Mouse (Mus musculus): ENCODE measurements around the gene Esd. TPM values are rescaled to one million over a fixed set of nuclear protein-coding genes. Genes with fewer than 3 reads are reported as not detected.

The Esd gene
- polyA plus RNA-seq, 1 experiment from 2014 or later = 472 TPM

DNA sequence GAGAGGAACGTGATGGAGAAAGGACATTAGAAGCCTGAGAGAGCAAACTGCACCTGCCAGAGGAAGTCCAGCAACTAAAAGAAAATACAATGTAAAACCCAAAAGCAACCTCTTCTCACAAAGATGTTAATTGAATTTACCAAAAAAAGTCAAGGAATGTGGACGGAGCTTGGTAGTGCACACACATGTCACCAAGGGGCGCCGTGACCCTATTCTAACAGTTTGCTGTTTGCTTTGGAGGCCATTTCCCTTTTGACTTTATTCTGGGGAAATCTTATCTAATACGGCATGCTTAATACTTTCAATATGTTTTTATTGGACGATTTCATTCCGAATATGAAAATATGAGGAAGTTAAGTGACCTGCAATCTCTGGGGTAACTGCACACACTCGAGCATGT is 56.7 kb downstream of the Esd start:
- Histone ChIP-seq H3K4me3 (ENCODE audit: low read length) (no peak overlapping the region), H3K36me3 (ENCODE audit: insufficient read depth, low read length) (peaks cover 29% of the 10 kb centered on the region), H3K9ac (replicated peaks; ENCODE audit: low read length) (no peak overlapping the region), H3K27me3 (ENCODE audit: insufficient read depth, low read length) (no peaks in the 10 kb centered on the region), H3K27ac (ENCODE audit: low read length) (no peak overlapping the region), H3K4me2 (replicated peaks; ENCODE audit: low read depth, low read length) (no peak overlapping the region), H3K4me1 (ENCODE audit: insufficient read depth, low read length) (0 out of 2 replicates have a peak, but pooled peaks cover 4% of the 10 kb centered on the region), H3K9me3 (ENCODE audit: low read length) (no peaks in the 10 kb centered on the region)
- ATAC-seq (ENCODE audit: low FRiP score, low TSS enrichment) = no peak
- WGBS = 69% methylated on average over 8 of the region's 8 CpGs

DNA sequence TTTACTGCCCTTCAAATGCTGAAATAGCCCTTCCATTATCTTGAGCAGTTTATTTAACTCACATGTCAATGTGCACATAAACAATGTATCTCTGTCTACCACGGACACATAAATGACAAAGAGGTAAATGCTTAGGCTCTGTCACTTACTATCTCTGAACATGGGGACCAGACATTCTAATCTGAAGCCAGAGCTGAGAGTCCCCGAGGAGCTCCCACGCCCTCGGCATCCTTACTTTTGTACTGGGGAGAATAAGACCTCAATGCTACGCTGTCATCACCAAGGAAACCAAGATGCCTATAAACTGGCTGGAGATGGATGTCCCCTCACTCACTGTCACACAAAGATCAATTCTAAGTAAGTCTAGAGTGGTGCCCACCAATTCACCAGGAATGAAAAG is 58.4 kb downstream of the Esd start:
- no peaks in the 10 kb centered on the region for H3K27me3 ChIP-seq (ENCODE audit: insufficient read depth, low read length)
- no peak overlapping the region for H3K27ac ChIP-seq (ENCODE audit: low read length)
- H3K36me3 ChIP-seq (ENCODE audit: insufficient read depth, low read length) = peaks cover 26% of the 10 kb centered on the region
- H3K9ac ChIP-seq (replicated peaks; ENCODE audit: low read length) = no peak overlapping the region
- H3K4me1 ChIP-seq (ENCODE audit: insufficient read depth, low read length) = 0 out of 2 replicates have a peak, but pooled peaks cover 4% of the 10 kb centered on the region
- no peaks in the 10 kb centered on the region for H3K9me3 ChIP-seq (ENCODE audit: low read length)
- no peak for ATAC-seq (ENCODE audit: low FRiP score, low TSS enrichment)
- no peak overlapping the region for H3K4me2 ChIP-seq (replicated peaks; ENCODE audit: low read depth, low read length)
- H3K4me3 ChIP-seq (ENCODE audit: low read length) = no peak overlapping the region
- WGBS = 67% methylated on average over 5 of the region's 5 CpGs

DNA sequence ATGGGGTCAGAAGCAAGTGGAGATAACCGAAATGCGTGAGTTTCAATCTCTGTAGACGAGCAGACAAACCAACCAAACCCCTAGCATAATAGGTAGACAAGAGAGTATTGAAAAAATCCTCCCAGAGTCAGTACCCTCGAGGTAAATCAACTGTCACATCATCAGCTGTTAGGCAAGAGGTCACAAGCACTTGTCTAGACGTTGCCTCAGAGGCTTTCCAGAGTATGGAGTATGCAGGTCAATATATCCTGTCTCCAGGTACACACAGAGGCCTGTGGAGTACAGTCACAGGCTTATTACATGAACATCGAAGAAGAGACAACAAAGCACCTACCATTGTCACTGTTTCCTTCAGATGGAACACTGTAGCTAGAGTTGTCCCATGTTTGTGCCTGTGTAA is 60.7 kb downstream of the Esd start:
- no peak overlapping the region for H3K9ac ChIP-seq (replicated peaks; ENCODE audit: low read length)
- no peaks in the 10 kb centered on the region for H3K27me3 ChIP-seq (ENCODE audit: insufficient read depth, low read length)
- peaks cover 26% of the 10 kb centered on the region for H3K36me3 ChIP-seq (ENCODE audit: insufficient read depth, low read length)
- no peak overlapping the region for H3K4me3 ChIP-seq (ENCODE audit: low read length)
- 0 out of 2 replicates have a peak, but pooled peaks cover 4% of the 10 kb centered on the region for H3K4me1 ChIP-seq (ENCODE audit: insufficient read depth, low read length)
- 80% methylated on average over 6 of the region's 6 CpGs for WGBS
- ATAC-seq (ENCODE audit: low FRiP score, low TSS enrichment) = no peak
- H3K27ac ChIP-seq (ENCODE audit: low read length) = no peak overlapping the region
- H3K4me2 ChIP-seq (replicated peaks; ENCODE audit: low read depth, low read length) = no peak overlapping the region
- no peaks in the 10 kb centered on the region for H3K9me3 ChIP-seq (ENCODE audit: low read length)

DNA sequence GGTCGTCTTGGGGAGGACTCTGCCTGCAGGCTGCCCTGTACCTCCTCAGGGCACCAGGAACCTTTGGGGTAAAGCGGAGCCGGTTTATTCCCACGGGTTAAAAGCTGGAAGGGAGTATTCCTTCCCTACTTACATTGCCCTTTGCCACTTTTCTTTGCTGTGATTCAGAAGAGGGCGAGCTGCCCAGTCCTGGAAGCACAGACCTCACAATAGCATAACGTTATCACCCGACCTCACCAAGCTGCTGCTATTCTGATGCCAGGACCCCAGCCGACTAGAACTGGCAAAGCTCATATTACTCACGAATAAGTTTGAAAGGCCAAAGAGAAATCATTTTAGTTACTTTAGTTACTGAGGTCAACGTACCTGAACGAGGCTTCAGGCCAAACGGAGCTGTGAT is 62.8 kb downstream of the Esd start:
- 51% methylated on average over 12 of the region's 12 CpGs for WGBS
- H3K27me3 ChIP-seq (ENCODE audit: insufficient read depth, low read length) = no peaks in the 10 kb centered on the region
- no peaks in the 10 kb centered on the region for H3K9me3 ChIP-seq (ENCODE audit: low read length)
- no peak for ATAC-seq (ENCODE audit: low FRiP score, low TSS enrichment)
- no peak overlapping the region for H3K4me3 ChIP-seq (ENCODE audit: low read length)
- no peak overlapping the region for H3K27ac ChIP-seq (ENCODE audit: low read length)
- no peaks in the 10 kb centered on the region for H3K4me1 ChIP-seq (ENCODE audit: insufficient read depth, low read length)
- H3K4me2 ChIP-seq (replicated peaks; ENCODE audit: low read depth, low read length) = no peak overlapping the region
- H3K36me3 ChIP-seq (ENCODE audit: insufficient read depth, low read length) = peaks cover 32% of the 10 kb centered on the region
- no peak overlapping the region for H3K9ac ChIP-seq (replicated peaks; ENCODE audit: low read length)

DNA sequence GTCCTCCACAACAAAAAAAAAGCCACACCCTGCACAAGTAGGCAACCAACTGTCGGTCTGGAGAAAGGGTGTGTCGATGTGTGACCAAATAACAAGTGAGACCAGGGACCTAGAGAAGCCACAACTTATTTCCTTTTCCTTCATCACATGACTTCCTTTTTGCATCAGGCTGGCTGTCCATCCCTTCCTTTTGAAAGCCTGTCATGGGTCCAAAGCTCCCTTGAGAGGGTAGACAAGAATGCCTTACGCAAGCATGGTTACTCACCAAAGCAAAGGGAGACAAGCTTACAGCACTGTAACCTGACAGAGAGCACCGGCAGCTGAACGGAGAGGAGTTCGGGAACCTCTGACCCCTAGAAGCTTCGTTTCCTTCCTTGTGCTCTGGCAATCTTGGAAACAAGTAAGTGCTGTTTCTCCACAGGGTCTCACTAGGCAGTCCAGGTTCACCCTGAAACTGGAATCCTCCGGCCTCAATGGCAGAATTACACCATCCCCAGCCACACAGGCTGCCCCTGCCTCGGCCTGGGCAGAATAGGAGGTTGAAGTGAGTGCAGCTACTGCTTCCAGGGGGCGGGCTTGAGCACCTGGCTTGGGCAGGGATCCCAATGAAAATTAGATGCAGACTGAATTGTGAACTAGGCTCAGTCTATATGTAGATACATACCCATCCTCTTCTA is 65.4 kb downstream of the Esd start:
- Histone ChIP-seq H3K9ac (replicated peaks; ENCODE audit: low read length) (no peak overlapping the region), H3K27me3 (ENCODE audit: insufficient read depth, low read length) (no peaks in the 10 kb centered on the region), H3K9me3 (ENCODE audit: low read length) (peaks cover 11% of the 10 kb centered on the region; the same call in 1 of the 2 replicates), H3K4me2 (replicated peaks; ENCODE audit: low read depth, low read length) (no peak overlapping the region), H3K4me1 (ENCODE audit: insufficient read depth, low read length) (no peaks in the 10 kb centered on the region), H3K36me3 (ENCODE audit: insufficient read depth, low read length) (peaks cover 46% of the 10 kb centered on the region), H3K4me3 (ENCODE audit: low read length) (no peak overlapping the region), H3K27ac (ENCODE audit: low read length) (no peak overlapping the region)
- no peak for ATAC-seq (ENCODE audit: low FRiP score, low TSS enrichment)
- WGBS = 70% methylated on average over 10 of the region's 10 CpGs

DNA sequence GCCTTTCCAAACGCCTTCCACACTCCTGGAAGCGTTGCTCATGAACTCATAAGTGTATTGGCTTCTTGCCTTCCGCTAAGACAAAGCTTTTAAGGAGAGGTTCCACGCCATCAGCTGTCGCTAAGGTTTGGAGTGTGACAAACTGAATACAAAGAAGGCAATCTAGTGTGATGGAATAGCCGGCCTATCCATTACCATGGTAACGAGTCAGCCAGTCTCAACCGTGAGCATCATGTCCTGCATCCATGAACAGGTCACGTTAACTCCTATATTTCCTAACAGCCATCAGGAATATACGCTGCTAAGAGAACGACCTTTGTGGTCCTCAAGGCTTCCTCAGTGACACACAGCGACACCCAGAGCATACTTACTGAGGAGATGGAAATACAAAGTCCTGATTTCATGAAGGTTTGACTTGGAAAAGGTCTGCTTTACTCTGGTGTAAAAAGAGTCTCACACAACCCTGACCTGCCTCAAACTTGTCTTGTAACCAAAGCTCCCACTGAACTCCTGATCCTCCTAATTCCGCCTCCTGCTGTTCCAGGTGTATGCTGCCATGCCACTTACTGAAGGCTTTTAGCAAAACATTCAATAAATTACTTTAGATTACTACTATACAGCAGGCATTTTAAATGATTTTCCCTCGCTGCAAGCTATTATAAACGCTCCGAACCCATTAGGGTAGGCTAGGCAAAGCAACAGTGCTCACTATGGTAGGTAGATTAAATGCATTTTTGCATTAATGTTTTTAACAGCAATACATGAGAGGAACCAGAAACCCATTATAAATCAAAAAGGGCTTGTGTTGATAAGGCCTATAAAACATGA is 66.2 kb downstream of the Esd start:
- Histone ChIP-seq H3K27me3 (ENCODE audit: insufficient read depth, low read length) (no peaks in the 10 kb centered on the region), H3K9me3 (ENCODE audit: low read length) (peaks cover 11% of the 10 kb centered on the region; the same call in 1 of the 2 replicates), H3K9ac (replicated peaks; ENCODE audit: low read length) (no peak overlapping the region), H3K27ac (ENCODE audit: low read length) (no peak overlapping the region), H3K36me3 (ENCODE audit: insufficient read depth, low read length) (peaks cover 47% of the 10 kb centered on the region), H3K4me1 (ENCODE audit: insufficient read depth, low read length) (no peaks in the 10 kb centered on the region), H3K4me3 (ENCODE audit: low read length) (no peak overlapping the region), H3K4me2 (replicated peaks; ENCODE audit: low read depth, low read length) (no peak overlapping the region)
- 86% methylated on average over 16 of the region's 16 CpGs for WGBS
- ATAC-seq (ENCODE audit: low FRiP score, low TSS enrichment) = no peak

Other genes starting within 250 kb of the Esd start
- gene Htr2a, start 91.5 kb upstream of the Esd start, polyA plus RNA-seq (2015; fragmentation: Nextera tagmentation; extraction: Ambion mirVana) = 0.41 and 0.42 TPM in 2 replicates
- 18.3 and 24.5 TPM in 2 replicates for gene Lrch1, start 215.6 kb downstream of the Esd start, polyA plus RNA-seq (2015; fragmentation: Nextera tagmentation; extraction: Ambion mirVana)